Mouse (Mus musculus): ENCODE data around the gene Ccdc88b. TPM values are rescaled to one million over a fixed set of nuclear protein-coding genes. Genes with fewer than 3 reads are reported as not detected.

Gene Ccdc88b
- total RNA-seq, 4 experiments from 2014 or later, result 1.7 to 3.6 (median 2.4) TPM

GRCm38 (mm10) chr19:6857003-6857360 is 1.0 kb downstream of the Ccdc88b start:
- no peak for DNase-seq

GRCm38 (mm10) chr19:6856281-6857002 is 1.6 kb downstream of the Ccdc88b start:
- no peak for DNase-seq

DNA sequence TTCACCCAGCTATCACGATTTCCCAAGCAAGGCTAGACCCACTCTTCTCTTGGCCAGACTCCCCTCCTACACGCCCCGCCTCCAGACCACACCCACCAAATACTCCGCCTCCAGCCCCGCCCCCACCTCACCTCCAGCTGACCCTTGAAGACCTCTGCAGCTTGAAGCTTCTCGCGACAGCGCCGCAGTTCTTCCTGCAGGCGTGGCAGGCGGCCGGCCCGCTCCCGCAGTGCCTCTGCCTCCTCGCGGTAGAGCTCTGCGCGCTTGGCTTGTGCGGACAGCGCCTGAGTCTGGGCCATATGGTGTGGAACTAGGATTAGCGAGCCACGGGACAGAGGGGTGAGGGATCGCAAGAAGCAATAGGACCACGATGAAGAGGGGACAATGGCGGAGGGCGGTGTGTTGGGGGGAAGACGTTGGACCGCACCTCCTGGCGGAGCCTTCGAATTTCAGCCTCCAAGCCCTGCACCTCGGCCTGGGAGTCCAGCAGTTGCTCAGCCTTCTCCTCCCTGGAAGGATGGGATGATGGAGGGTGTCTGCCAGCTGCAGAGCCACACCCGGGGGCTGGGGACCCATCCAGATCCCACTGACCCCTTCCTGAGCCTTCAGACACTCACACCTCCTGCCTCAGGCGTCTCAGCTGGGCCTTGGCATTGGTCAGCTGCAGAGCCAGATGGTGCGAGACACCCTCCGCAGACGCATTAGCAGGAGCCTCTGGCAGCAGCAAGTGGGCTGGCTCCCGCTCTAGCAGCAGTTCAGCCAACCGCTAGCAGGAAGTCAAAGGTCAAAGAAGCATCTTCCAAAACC is 2.6 kb downstream of the Ccdc88b start:
- DNase-seq, result no peak

GRCm38 (mm10) chr19:6854658-6855057 is 3.4 kb downstream of the Ccdc88b start:
- DNase-seq, result no peak

DNA sequence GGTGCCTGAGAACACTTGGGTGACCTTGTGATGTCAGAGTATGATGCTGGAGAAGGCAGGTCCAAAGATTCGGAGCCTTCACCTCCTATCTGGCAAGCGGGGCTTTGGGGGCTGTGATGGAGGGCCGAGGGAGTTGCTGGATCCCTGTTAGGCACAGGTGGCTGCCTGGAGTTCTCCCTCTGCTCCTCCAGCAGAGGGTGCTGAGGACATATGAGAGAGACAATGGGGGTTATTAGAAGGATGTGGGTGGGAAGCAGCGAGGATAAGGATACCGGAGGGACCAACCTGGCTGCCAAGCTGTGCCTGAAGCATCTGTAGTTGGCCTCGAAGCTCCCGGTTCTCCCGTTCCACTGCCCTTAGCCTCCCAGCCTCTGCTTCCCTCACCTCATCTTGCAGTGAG is 4.1 kb downstream of the Ccdc88b start:
- DNase-seq, result no peak

GRCm38 (mm10) chr19:6852393-6853305 is 5.4 kb downstream of the Ccdc88b start:
- DNase-seq, result no peak

GRCm38 (mm10) chr19:6851497-6851896 is 6.5 kb downstream of the Ccdc88b start:
- no peak for DNase-seq

DNA sequence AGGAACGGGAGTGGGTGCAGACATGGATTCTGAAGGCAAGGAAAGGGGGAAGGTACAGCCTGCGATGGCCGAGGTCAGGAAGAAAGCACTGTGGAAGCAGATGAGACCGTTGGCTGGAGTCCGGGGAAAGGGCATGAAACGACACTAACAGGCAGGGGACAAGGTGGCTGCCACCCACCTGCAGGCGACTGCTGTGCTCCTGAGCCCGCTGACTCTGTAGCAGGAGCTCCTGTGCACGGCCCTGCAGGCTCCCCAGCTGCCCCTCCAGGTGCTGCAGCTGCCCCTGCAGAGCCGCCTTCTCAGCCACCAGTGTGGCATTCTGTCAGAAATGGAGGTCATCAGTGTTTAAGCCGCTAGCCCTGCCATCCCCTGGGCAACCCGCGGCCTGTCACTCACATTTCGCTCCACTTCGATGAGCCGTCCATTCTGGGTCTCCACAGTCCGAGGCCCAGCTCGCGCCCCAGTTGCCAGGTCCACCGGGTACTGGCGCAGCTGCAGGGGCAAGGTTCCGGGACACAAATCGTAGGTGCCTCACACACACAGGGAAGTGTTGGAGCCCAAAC is 8.4 kb downstream of the Ccdc88b start:
- no peak for DNase-seq

- no peak for DNase-seq
Measured at GRCm38 (mm10) chr19:6847841-6848517, 10.0 kb downstream of the Ccdc88b start.

- no peak for DNase-seq
Measured at GRCm38 (mm10) chr19:6846050-6846449, 12.0 kb downstream of the Ccdc88b start.

GRCm38 (mm10) chr19:6842353-6842752 is 15.7 kb downstream of the Ccdc88b start:
- peak; percentile 54 for DNase-seq

DNA sequence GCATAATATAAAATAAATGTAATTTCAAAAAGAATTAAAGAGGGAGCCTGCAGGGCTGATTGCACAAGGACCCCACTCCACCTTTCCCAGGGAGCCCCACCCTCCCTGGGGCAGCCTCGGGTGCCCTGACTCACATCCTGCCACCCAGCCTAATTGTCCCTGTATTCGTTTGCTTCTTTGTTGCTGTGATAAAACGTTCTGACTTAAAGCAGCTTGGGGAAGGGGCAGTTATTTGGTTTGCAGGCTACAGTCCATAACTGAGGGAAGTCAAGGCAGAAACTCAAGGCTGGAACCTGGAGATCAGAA is 16.8 kb downstream of the Ccdc88b start:
- no peak for DNase-seq

- DNase-seq, result peak; percentile 59
Measured at GRCm38 (mm10) chr19:6840475-6841291, 17.3 kb downstream of the Ccdc88b start, which contains the start of gene Rps6ka4. TSS of gene Rps6ka4 (minus strand) at chr19:6840636.

DNA sequence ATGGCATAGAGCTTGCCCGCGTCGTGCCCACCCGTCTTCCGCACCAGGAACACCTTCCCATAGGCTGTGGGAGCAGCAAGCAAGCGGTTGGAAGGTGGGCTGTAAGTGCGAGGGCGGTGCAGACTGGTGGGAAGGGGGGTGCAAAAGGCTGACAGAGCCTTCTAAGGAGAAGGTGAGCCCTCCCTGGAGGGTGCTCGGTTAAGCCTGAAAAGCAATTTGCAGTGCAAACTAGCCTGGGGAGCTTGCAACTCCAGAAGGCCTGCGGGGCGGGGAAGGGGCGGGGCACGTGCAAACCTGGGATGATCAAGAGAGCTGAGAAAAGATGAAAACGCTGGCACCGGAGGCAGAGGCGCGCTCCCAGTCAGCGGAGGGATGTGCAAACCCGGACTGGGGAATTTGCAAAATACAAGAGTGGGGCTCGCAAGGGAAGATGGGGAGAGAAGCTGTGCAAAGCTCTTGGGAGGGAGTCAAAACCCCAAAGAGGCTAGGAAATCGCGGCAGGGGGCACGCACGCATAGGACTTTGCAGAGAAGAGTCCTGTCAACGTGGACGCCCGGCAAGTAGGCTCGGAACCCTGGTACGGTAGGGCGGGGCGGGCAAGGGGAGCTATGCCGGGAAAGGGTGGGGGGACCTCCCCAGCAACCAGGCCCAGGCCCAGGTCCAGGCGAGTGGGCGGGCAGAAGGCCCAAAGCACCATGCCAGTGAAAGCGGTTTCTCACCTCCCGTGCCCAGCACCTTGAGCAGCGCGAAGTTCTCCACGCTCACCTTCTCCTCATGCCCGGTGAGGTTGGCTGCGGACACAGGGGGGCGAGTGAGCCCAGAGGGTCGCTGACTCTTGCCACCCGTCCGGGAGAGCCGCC is 18.2 kb downstream of the Ccdc88b start:
- DNase-seq, result peak; percentile 25

DNA sequence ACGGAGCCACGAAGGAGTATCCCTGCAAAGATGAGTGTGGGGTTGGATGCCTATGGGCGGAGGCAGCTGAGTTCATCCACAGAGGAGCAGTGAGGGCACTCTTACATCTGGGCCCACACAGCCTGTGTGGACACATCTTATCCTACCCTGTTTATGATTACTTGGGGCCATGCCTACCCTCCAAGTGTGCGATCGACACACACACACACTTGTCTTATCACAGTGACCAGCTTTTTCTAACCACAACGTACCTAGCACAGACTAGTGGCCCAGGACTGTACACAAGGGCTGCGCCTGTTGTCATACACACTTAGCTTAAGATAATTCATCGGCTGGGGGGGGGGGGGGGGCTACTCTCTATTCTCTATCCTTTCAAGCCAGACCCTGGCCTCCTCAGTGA is 25.6 kb downstream of the Ccdc88b start:
- no peak for DNase-seq

- no peak for DNase-seq
Measured at GRCm38 (mm10) chr19:6831331-6831730, 26.7 kb downstream of the Ccdc88b start.

DNA sequence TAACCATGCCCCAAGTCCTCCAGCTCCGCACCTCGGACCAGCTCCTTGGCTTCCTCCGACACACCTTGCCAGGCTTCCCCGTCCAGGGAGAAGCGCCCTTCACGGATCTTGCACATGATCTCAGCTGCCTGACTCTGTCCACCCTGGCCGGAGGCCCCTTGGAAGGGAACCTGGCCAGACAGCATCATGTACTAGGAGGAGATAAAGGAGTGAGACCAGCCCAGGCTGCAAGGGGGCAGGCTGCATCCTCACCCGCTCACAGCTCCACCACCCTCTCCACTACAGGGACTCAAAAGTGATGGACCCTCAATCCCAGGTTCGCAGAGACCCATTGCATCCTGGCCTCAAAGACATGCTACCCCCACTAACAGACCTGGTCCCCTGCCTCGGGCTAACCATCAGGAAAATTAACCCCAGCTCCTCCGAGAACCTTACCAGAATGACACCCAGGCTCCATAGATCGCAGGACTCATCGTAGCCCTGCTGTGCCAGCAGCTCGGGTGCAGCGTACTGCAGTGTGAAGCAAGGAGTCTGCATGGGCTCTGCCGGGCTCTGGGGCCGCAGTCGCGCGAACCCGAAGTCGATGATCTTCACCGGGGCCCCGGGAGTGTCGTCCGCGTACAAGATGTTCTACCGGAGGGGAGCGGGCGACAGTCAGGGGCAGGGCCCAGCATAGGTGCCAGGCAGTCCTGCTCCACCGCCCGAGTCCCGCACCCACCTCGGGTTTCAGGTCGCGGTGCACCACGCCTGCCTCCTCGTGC is 27.3 kb downstream of the Ccdc88b start:
- no peak for DNase-seq

DNA sequence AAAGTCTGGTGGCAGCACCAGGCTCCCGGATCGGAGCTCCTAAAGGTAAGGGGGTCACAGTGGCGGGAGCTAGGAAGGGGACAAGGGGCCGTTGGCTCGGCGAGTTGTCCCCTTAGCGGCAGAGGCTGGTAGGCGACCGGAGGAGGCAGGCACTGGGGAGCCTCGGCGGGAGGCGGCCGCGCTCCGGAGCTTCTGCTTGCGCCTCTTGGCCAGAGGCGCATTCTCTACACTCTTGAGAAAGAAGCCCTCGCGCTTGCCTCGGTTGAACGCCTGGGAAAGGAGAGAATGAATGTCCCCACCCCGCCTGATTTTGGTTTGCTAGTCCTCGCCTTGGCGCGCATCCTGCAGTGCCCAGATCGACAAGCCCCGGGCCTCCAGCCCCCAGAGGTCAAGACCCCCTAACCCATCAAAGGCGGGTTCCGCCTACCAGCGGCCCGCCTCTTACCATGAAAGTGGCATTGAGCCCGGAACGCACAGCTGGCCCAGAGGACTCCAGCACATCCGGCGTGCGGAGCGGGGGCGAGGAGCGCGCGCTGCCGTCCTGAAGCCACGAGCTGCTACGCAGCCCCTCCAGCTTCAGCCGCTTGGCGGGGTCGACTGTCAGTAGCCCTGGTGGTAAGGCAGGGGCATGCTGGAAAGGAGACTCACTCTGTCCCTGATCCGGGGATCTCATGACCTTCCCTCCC is 28.0 kb downstream of the Ccdc88b start:
- no peak for DNase-seq

GRCm38 (mm10) chr19:6829069-6829468 is 28.9 kb downstream of the Ccdc88b start:
- no peak for DNase-seq

Measured in adrenal gland, adult 8-10 months (tissue).